Mouse (Mus musculus): ENCODE measurements around the gene Hgfac. TPM values are rescaled to one million over a fixed set of nuclear protein-coding genes. Genes with fewer than 3 reads are reported as not detected.
A peak's percentile ranks its signal among the peaks of the same experiment; 100 is the strongest.

The Hgfac gene
- total RNA-seq, 2 experiments from 2014 or later = 0.87 to 1.7 TPM

DNA sequence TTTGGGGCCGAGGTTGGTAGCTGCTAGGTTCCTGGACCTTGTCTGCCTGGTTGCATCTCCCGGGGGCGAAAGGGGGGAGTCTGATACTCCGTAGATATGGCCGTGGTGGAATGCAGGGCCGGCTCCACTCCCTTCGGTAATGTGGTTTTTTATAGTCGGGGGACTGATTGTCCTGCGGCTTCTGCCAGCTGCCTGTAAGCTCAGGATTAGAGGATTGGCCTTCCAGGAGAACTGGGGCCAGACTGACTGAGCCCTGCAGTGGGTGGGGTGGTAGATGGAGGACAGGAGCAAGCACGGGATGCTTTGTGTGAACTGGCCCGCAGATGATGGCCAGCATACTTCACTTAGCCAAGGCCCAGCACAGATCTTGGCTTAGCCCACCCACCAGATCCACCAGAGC is 31.9 kb downstream of the Hgfac start:
- TF ChIP-seq CTCF (IDR thresholded peaks at IDR 0.05) = no peak
- Histone ChIP-seq H3K27ac (no peak overlapping the region), H3K4me3 (no peak overlapping the region)
- intact Hi-C loops (cut with DNase I) = no loop called here
- DNase-seq (ENCODE audit: extremely low spot score in 1 of 2, low spot score in 2 of 2) = no peak

DNA sequence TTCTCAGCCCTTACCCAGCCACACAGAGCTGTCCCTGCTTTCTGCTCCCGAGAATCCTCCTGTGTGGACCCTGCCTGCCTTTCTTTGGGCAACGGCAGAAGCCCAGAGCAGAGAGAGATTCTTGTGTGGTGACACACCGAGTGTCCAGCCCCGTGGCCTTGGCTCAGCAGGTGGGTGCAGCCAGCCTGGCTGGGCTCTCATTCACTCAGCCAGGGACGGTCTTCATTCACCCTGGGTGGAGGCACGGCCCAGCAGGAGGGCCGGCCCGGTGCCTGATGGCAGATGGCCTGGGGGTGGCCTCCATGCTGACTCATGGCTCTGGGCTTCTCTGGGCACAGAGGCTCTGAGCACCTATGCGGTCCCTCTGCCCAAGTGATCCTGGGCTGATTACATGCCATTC is 32.7 kb downstream of the Hgfac start:
- DNase-seq (ENCODE audit: extremely low spot score in 1 of 2, low spot score in 2 of 2) = peak in 1 of 2 experiments; percentile 32
- Histone ChIP-seq H3K4me3 (no peak overlapping the region), H3K27ac (no peak overlapping the region)
- TF ChIP-seq CTCF (IDR thresholded peaks at IDR 0.05) = no peak
- intact Hi-C loops (cut with DNase I) = no loop called here

DNA sequence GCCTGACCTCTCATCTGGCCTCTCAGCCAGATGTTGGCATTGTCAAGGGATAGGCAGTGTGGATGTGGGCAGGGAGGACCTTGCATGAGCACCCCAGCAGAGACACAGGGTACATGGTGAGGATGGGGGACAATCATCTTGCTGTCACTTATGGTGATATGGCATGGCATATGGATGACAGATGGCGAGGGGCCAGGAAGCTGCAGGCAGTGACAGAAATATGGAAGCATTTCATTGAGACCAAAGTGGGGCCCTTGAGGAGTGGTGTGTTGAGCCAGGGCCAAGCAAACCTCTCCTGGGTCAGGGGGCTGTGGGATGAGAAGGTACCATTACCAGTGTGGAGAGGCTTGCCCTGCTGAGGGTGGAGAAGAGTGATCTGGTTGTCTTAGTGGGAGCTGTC is 35.1 kb downstream of the Hgfac start:
- H3K4me3 ChIP-seq = no peak overlapping the region
- TF ChIP-seq CTCF (IDR thresholded peaks at IDR 0.05) = no peak
- intact Hi-C loops (cut with DNase I) = no loop called here

DNA sequence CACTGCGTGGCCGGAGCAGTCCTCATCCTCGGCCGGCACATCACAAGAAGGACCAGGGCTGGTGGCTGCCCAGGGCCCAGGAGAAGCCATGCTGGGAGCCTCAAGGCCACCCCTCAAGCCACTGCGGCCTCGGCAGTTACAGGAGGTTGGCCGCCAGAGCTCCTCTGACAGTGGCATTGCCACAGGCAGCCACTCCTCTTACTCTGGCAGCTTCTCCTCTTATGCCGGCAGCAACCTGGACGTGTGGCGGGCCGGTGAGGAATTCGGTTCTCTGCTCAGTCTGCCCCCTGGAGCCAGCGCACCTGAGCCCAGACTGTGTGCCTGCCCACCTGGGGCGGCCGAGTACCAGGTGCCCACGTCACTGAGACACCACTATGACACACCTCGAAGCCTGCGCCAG is 37.8 kb downstream of the Hgfac start:
- intact Hi-C loops (cut with DNase I) = no loop called here
- DNase-seq (ENCODE audit: extremely low spot score in 1 of 2, low spot score in 2 of 2) = no peak
- Histone ChIP-seq H3K27ac (no peak overlapping the region), H3K4me3 (no peak overlapping the region)
- TF ChIP-seq CTCF (IDR thresholded peaks at IDR 0.05) = no peak

More for the DNA sequence above, 35.1 kb downstream of the Hgfac start:
- no peak overlapping the region for H3K27ac ChIP-seq
- DNase-seq (ENCODE audit: extremely low spot score in 1 of 2, low spot score in 2 of 2) = no peak

DNA sequence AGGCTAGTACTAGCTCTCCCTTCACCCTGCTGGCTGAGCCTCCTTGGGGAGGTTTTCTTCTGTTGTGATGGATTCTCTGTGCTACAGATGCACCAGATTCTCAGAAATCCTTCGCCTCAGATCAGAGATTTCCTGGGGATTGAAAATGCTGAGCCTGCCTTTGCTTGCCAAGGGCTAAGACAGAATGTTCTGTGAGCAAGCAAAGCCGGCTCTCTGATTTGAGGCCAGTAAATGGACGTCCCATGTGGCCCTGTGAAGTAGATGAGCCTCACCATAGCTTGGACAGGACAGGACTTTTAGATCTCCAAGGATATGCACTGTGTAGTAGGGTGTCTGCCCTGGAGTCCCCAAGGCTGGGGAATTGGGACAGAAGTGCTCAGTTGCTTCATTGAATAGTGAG is 43.6 kb downstream of the Hgfac start:
- intact Hi-C loops (cut with DNase I) = no loop called here
- no peak overlapping the region for H3K27ac ChIP-seq

DNA sequence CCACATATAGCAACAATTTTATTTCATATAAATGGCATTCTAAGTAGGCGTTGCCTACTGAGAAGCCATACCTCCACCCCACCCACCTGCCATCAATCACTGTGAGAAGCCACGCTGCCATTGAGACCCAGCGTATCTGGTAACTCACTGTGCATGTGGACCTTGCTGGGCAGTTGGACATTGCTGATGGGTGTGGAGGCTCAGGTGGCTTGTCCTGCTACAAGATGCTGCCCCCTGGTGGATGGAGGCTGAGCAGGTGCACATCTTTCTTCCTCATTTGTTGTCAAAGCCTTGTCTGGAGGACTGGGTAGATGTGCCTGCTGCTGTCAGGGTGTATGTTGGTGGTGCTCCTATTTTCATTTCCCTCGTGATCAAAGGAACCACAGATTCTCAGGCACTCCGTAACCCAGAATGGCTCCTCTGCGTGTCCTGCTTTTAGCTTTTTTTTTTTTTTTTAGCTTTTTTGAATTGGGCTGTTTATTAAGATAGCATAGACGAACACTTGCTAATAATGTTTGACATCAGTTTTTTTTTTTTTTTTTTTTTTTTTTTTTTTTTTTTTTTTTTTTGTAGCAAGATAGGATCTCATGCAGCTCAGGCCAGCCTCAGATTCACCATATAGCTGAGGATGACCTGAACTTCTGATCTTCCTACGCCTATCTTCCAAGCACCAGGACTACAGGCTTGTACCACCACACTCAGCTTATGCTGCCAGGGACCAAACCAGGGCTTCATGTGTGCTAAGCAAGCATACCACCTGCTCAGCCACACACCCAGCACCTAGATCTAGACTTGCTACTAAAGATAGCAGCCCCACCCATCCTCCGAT is 47.7 kb downstream of the Hgfac start:
- Histone ChIP-seq H3K27ac (no peak overlapping the region), H3K4me3 (no peak overlapping the region)
- peak; percentile 74 for TF ChIP-seq CTCF (IDR thresholded peaks at IDR 0.05)
- peak; percentile 56 to 67 for DNase-seq (ENCODE audit: extremely low spot score in 1 of 2, low spot score in 2 of 2)
- intact Hi-C loops (cut with DNase I) = no loop called here

More for the DNA sequence above, 43.6 kb downstream of the Hgfac start:
- DNase-seq (ENCODE audit: extremely low spot score in 1 of 2, low spot score in 2 of 2) = no peak
- H3K4me3 ChIP-seq = no peak overlapping the region
- no peak for TF ChIP-seq CTCF (IDR thresholded peaks at IDR 0.05)

DNA sequence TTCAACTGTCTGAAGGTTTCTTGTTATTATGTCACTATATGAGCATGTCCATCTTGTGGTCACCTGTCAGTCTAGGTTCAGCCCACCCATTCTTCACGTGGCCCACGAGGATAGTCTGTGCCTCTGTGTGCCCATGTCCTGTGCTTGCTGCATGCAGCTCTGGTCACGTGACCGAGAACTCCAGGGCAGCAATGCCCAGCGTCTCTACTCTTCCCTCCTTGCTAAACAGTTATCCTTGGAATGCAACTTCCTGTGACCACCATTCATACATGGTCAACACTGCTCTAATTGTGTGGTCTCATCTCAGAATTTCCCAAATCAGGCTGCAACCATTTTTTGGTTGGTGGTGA is 48.3 kb downstream of the Hgfac start:
- intact Hi-C loops (cut with DNase I) = no loop called here
- no peak for TF ChIP-seq CTCF (IDR thresholded peaks at IDR 0.05)
- Histone ChIP-seq H3K27ac (no peak overlapping the region), H3K4me3 (no peak overlapping the region)
- no peak for DNase-seq (ENCODE audit: extremely low spot score in 1 of 2, low spot score in 2 of 2)

DNA sequence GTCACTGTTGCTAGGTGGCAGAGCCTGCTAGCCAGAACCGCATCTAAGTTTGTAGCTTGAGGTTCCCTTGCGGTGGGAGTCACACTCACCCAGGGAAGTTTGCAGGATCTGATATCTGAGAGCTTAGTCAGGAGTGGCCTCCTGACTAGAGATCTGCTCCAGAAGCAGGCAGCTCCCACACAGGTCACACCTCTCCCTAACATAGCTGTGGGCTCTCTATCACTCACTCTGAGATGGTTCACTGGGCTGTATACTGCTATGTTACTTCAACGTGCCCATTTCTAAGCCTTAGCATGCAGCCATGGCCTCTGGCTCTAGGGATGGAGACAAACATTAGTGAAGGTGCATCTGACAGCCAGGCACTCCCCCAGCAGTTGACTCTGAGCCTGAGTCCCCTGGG is 50.3 kb downstream of the Hgfac start:
- H3K4me3 ChIP-seq = no peak overlapping the region
- no peak overlapping the region for H3K27ac ChIP-seq
- TF ChIP-seq CTCF (IDR thresholded peaks at IDR 0.05) = no peak
- no peak for DNase-seq (ENCODE audit: extremely low spot score in 1 of 2, low spot score in 2 of 2)
- intact Hi-C loops (cut with DNase I) = no loop called here

Small RNA genes within 50 kb of the gene (microRNA-seq; reads per million reads assigned to microRNA genes)
- gene Mir3097 = 16.0 to 16.3 reads per million in 2 experiments

Other genes starting within 250 kb of the Hgfac start
- gene Msantd1, start 133.5 kb upstream of the Hgfac start, total RNA-seq (2021) = 1 to 10 TPM; 4.2 to 6.7 TPM
- gene Rgs12, start 92.1 kb upstream of the Hgfac start, total RNA-seq (2021) = 10 to 100 TPM; 40.5 to 48.3 TPM
- gene Dok7, start 15.3 kb downstream of the Hgfac start, total RNA-seq (2021) = 10 to 100 TPM; 22.3 to 26.0 TPM
- gene Lrpap1, start 64.3 kb downstream of the Hgfac start, total RNA-seq (2021) = 100 to 1,000 TPM; 137 to 138 TPM
- 10 to 100 TPM; 19.2 to 22.2 TPM for gene Adra2c, start 236.8 kb downstream of the Hgfac start, total RNA-seq (2021)